Mouse (Mus musculus): ENCODE measurements around the gene Hist1h3d. TPM values are rescaled to one million over a fixed set of nuclear protein-coding genes. Genes with fewer than 3 reads are reported as not detected.
A peak's percentile ranks its signal among the peaks of the same experiment; 100 is the strongest.
"Not testable (repeated sequence)": the region's sequence is repeated elsewhere in the genome, so short reads cannot be mapped to it uniquely, and the experiment has no call there.

Hist1h3d gene
- 2.8 and 3.4 TPM in 2 replicates for polyA plus RNA-seq (2012; rRNA removed)

- DNase-seq (ENCODE audit: extremely low spot score in 1 of 2, low spot score in 1 of 2): peak; percentile 72 to 89
These were observed at the start of gene Hist1h3d for GRCm38 (mm10) chr13:23575271-23575851. Gene Hist1h3d, plus strand, starts transcription at chr13:23575763.

GRCm38 (mm10) chr13:23525901-23526300 is 49.7 kb upstream of the Hist1h3d start:
- DNase-seq (ENCODE audit: extremely low spot score in 1 of 2, low spot score in 1 of 2): no peak

DNA sequence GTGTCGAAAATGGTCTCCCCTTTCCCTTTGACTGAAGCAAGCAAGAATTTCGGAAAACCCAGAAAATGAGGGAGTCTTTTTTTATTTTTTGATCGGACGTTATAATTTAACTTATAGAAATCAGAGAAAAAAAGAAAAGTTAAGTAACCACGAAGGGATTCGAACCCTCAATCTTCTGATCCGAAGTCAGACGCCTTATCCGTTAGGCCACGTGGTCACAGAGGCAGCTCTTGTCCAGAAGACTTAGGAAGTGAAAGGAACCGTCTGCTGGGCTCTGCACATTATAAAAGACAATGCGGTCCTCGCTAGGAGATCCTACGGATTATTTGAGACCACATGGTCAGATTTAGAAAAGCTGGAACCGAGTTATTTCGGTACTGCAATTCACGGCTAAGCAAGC is 49.3 kb upstream of the Hist1h3d start:
- DNase-seq (ENCODE audit: extremely low spot score in 1 of 2, low spot score in 1 of 2): peak; percentile 89 to 99

- DNase-seq (ENCODE audit: extremely low spot score in 1 of 2, low spot score in 1 of 2): no peak
These were observed 46.6 kb upstream of the Hist1h3d start for GRCm38 (mm10) chr13:23529005-23529404.

DNA sequence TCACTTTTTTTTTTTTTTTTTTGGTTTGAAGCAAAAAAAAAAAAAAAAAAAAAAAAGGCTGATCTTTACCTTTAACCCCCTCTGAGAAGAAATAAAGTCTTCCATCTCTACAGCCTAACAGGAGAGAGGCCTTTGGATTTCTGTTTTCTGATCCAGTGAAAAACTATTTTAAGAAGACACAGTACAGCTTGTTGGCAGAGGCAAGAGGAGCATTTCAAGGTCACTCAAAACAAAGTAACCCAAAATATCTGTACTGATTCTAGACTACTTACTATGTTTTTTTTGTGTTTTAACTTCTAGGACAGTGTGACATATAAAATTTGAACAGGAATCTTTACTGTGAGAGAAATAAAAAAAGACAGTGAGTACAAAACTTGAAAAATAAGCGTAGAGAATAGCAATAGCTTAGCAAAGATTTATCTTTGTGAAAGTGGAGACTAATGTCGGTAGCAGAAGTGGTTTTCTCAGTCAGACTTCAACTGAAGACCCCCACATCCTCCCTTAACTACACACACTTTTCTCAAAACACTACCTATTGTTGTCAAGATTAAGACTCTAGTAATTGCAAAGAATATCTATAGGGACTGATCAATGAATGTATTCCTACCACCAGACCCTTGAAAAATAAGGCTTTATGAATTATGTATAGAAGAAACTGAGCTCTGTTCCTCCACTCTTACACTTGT is 45.9 kb upstream of the Hist1h3d start:
- DNase-seq (ENCODE audit: extremely low spot score in 1 of 2, low spot score in 1 of 2): no peak

DNA sequence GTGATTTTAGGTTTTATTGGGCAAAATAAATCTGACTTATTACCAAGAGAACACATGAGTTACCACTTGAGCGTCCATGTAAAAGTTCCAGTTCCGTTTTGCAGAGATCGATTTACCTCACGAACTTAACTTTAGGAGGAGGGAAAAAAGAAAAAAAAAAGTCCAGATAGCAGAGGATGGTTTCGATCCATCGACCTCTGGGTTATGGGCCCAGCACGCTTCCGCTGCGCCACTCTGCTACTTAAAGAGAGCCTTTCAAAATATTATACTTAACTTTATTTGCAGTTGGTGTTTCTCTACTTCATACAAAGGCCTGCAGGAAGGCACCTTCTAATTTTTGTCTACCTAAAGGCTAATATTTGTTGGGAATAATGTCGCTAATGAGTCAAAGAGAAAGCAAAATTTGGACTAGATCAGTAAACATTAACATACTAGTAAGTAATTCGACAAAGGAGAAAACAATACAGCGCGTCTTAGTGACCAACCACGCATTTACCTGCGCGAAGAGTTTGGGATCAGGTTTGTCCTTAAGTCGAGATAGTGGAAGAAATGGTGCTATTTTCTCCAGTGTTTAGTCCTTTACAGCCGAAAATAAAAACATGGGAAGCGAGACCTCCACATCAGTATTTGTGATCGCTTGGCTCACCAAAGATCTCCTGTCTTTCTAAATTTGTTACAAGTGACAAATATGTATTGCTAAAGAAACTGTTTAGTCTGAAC is 45.2 kb upstream of the Hist1h3d start:
- peak; percentile 41 to 92 for DNase-seq (ENCODE audit: extremely low spot score in 1 of 2, low spot score in 1 of 2)

GRCm38 (mm10) chr13:23530901-23531875 is 44.4 kb upstream of the Hist1h3d start, which contains the start of gene Hist1h4h:
Gene Hist1h4h, plus strand, starts transcription at chr13:23531050.
- DNase-seq (ENCODE audit: extremely low spot score in 1 of 2, low spot score in 1 of 2): peak; percentile 98 to 100

- DNase-seq (ENCODE audit: extremely low spot score in 1 of 2, low spot score in 1 of 2): no peak
These were observed 43.1 kb upstream of the Hist1h3d start for GRCm38 (mm10) chr13:23532262-23533075.

DNA sequence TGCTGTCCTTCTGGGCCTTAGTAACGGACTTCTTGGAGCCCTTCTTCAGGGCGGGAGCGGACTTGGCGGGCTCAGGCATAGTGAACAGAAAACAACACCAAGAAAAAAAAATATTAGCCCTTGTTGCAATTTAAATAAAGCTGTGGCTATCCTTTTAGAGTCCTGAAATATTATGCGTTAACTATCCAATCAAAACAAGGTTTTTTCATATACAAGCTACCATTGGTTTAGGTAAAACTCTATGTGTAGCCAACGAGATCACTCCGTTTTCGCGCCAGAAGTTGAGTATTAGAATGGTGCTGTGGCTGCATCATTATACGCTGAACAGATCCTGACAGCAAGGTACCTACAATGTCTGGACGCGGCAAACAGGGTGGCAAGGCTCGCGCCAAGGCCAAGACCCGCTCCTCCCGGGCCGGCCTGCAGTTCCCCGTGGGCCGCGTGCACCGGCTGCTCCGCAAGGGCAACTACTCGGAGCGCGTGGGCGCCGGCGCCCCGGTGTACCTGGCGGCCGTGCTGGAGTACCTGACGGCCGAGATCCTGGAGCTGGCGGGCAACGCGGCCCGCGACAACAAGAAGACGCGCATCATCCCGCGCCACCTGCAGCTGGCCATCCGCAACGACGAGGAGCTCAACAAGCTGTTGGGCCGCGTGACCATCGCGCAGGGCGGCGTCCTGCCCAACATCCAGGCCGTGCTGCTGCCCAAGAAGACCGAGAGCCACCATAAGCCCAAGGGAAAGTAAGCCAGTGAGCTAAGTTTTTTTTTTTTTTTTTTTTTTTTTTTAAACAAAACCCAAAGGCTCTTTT is 41.8 kb upstream of the Hist1h3d start, which contains the start of gene Hist1h2af:
TSS of gene Hist1h2af (plus strand) at position 347 of the 808 bp plus-strand sequence.
- DNase-seq (ENCODE audit: extremely low spot score in 1 of 2, low spot score in 1 of 2): peak; percentile 73 to 87

- DNase-seq (ENCODE audit: extremely low spot score in 1 of 2, low spot score in 1 of 2): no peak
These were observed 41.0 kb upstream of the Hist1h3d start for GRCm38 (mm10) chr13:23534368-23535131.

- DNase-seq (ENCODE audit: extremely low spot score in 1 of 2, low spot score in 1 of 2): peak; percentile 93 to 95
These were observed 40.2 kb upstream of the Hist1h3d start, which contains the start of gene Hist1h3g for GRCm38 (mm10) chr13:23535137-23536075. Gene Hist1h3g, plus strand, starts transcription at chr13:23535422.

- DNase-seq (ENCODE audit: extremely low spot score in 1 of 2, low spot score in 1 of 2): no peak
These were observed 39.3 kb upstream of the Hist1h3d start for GRCm38 (mm10) chr13:23536076-23536822.

DNA sequence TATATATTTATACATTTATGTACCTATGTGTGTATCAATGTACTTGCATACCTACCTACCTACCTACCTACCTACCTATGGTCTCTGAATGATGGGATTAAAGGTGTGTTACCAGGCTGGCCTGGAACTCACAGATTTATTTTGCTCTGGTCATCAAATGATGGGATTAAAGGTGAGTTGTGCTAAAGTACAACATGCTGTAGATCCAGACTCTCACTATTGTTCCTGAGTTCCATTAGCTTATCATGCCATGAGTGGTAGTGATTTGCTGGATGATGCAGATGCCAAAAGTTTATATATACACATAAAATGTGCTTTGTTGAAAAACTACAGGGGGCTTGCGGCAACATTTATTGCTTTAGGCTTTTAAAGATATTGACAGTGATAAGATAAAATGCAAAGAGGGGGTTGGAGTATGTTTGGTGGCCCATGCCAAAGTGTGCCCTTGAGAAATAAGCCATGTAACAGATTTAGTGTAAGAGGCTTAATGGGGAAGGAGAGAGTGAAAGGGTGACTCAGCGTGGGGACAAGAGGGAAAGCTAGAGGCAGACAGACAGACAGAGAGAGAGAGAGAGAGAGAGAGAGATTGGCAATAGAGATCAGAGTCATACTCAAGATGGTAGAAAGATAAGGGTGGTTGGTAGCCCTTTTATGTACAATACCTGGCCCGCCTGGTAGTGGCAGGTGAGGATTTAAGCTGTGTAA is 38.4 kb upstream of the Hist1h3d start:
- no peak for DNase-seq (ENCODE audit: extremely low spot score in 1 of 2, low spot score in 1 of 2)

DNA sequence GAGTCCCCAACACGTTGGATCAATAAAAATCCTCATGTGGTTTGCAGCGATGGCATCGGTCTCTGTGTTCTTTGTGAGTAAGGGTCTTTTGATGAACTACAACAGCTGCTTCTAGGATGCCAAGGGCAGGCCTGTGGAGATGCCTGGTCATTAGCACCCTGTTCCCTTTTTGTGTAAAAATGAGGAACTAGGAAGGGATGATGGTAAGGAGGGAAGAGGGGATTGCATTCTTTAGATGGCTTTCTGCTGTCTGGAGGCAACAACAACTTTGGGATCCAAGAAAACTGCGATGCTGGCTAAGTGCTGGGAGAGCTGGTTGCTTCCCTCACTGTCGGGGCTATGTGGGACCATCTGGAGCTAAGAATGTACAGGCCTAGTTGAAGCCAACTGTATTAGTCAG is 37.3 kb upstream of the Hist1h3d start:
- DNase-seq (ENCODE audit: extremely low spot score in 1 of 2, low spot score in 1 of 2): no peak

DNA sequence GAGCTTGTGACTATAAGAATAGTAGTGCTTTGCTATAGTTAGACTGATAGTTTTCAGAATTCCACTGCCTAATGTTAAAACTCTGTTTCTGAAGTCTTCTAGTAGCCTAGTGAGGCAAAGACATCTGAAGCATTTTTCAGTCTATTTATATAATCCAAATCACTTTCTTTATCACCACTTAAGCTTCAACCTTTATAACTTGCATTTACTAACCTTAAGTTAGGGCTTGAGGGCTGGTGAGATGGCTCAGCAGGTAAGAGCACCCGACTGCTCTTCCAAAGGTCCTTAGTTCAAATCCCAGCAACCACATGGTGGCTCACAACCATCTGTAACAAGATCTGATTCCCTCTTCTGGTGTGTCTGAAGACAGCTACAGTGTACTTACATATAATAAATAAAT is 35.7 kb upstream of the Hist1h3d start:
- DNase-seq (ENCODE audit: extremely low spot score in 1 of 2, low spot score in 1 of 2): not testable (repeated sequence)

Measured in frontal cortex, adult 2 months (tissue).